Mouse (Mus musculus) kidney, adult 18-20 months (tissue): Measurements from ENCODE around the gene Zbtb8os.
A peak's percentile ranks its signal among the peaks of the same experiment; 100 is the strongest.
"Not testable (repeated sequence)": the region's sequence is repeated elsewhere in the genome, so short reads cannot be mapped to it uniquely, and the experiment has no call there.

Experiments used
- DNase-seq: peaks from one replicate; pipeline ENCODE4 v3.0.0; 2021

Gene Zbtb8os

GRCm38 (mm10) chr4:129334677-129335215 lies 749 bp upstream of the Zbtb8os start:
- DNase-seq = no peak

GRCm38 (mm10) chr4:129336291-129336690 lies 796 bp downstream of the Zbtb8os start:
- DNase-seq = no peak

DNA sequence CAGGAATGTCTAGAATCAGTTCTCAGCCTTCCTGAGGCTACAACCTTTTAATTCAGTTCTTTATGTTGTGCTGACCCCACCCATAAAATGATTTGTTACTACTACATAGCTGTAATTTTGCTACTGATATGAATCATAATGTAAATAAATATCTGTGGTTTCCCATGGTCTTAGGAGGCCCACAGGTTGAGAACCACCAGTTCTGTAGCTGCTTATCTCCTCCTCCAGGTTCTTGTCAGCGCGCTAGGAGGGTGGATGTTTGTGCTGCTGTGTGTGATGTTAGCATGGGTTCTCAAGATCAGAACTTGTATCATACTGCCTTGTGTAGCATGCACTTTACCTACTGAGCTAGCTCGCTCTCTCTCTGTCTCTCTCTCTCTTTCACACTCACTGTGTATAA lies 4.2 kb downstream of the Zbtb8os start:
- DNase-seq = no peak

DNA sequence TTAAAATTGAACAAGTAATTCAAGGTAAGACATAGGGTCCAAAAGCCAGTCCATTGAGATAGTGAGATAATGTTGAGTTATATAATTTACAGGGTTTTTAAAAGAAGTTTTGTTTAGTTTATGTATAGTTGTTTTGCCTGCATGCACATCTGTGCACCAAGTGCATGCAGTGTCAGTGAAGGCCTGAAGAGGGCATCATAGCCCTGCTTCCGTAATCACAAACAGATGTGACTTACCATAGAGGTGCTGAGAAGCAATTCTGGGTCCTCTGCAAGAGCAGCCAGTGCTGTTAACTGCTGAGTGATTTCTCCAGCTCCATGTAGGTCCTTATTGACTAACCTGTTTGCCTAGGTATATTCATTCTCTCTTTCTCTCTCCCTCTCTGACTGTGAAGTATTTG lies 6.4 kb downstream of the Zbtb8os start:
- DNase-seq = no peak

- DNase-seq = no peak
Measured at GRCm38 (mm10) chr4:129342705-129343104, 7.2 kb downstream of the Zbtb8os start.

DNA sequence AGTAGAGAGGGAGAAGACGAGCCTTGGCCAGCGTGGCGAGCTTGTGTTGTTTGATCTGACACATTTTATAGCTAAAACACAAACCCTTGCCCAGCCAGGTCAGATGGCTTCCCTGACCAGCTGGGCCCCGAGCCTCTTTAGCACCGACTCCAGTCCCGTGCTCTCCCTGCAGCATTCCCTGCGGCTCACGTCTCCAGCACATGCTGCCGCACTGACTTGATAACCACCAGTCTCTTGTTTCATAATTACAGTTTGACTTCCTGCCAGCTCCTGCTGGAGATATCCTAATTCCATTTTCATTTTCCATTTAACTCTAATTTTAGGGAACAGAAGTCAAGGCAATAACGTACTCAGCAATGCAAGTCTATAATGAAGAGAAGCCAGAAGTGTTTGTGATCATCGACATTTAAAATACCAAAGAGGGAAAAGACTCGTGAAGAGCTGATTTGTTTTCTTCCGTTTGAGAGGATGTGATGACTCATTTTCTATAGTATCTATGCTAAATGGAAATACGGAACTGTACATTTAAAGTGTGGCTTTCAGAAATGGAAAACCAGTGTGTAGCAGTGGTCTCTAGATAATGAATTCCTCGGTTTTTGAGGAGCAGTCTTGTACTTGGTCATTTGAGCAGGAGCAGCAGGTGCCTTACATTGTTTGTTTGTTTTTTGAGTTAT lies 11.1 kb downstream of the Zbtb8os start:
- DNase-seq = no peak

- peak; percentile 81 for DNase-seq
Measured at GRCm38 (mm10) chr4:129350644-129351043, 15.1 kb downstream of the Zbtb8os start.

GRCm38 (mm10) chr4:129351111-129351510 lies 15.6 kb downstream of the Zbtb8os start:
- no peak for DNase-seq

DNA sequence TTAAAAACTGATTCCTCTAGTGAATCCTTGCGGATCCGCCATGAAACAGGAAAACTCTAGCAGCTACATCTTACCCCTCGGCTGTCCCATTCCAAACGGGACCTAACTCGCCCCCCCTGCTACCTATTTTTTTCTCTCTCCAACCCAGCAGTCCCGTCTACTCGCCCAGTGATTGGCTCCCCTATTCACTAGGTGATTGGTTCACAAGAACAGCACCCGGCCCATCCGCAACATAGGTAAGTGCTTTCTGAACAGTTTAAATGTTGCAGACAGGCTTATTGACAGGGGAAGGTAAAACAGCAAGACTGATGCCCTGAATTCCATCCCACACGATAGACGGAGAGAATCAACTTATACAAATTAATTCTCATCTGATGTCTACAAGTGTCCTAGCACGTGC lies 17.7 kb downstream of the Zbtb8os start:
- no peak for DNase-seq

DNA sequence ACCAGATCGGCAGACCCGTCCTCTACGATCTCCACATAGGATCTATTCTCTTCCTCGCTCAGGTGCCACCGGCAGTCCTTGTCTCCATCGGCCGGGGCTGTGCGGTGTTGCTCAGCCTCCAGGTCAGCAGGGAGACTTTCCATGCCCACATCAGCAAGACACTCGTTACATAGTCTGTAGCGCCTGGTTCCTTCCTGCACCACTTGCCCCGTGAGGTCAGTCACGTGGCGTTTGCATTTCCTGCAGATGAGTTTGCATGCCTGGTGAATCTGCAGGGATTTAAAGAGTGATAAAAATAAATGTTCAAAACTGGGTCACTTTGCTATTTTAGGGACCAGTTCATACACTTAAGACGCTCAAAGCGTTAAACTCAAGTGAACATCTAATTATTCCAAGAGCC lies 18.7 kb downstream of the Zbtb8os start:
- DNase-seq = no peak

DNA sequence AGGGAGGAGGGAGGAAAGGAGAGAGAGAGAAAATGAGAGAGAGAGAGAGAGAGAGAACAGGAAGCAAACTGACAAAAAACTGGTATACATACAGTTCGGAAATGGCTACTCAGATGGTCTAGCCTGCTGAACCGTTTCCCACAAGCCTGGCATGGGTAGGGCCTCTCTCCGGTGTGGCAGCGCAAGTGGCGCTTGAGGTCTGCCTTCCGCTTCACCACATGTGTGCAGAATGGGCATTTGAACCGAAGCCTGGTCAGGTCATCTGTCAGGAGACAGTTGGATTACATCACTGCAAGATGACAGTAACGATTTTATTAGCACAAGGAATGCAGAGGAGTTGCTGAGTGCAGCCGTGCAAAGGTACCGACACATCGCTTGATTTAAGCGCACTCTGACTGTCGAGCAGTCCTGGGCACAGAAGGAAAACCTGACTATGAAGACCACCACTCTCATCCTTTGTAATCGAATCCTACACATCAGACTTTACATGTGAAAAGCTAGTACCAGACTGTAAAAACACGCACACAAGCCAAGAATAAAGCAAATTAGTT lies 22.2 kb downstream of the Zbtb8os start:
- no peak for DNase-seq

DNA sequence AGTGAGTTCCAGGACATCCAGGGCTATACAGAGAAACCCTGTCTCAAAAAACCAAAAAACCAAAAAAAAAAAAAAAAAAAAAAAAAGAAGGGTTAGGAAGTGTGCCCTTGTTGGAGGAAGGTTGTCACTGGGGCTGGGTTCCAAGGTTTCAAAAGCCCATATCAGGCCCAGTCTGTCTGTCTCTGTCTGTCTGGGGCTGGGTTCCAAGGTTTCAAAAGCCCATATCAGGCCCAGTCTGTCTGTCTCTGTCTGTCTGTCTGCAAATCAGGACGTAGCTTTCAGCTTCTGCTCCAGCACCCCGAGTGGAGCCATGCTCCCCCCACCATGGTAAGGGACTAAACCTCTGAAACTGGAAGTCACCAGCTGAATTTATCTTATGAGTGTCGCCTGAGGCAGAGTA lies 26.7 kb downstream of the Zbtb8os start:
- DNase-seq = not testable (repeated sequence)

DNA sequence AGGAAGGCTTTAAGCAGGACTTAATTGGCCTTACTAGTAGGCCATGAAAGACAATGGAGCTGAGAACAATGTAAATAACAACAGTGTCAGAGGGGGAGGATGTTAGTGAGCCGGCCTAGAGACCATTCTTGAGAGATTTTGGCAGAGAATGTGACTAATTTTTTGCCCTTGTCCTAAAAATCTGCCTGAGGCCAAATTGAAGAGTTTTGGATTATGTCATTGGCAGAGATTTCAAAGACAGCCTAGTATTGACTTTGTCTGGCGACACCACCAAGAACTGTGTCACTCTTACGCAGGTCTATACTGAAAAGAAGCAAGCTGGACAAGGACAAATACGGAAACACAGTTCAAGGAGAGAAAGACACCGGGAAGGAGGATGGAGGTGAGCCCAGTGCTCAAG lies 27.3 kb downstream of the Zbtb8os start:
- no peak for DNase-seq

DNA sequence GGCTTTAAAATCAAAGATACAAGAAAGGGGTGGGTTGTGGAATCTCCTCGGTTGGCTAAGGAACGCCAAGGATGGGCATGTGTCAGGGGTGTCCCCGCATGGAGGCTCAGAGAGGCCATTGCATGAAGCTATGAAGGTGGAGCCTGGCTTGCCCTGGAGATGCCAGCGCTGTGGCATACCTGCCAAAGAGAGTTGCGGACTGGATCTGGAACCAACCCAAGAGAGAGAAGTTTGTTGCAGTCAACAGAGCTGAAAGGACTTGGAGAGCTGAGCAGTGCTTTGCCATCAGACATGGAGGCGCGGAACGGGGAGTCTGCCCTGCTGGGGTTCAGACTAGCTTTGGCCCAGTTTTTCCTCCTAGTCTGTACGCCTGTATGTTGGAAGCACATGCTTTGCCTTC lies 28.0 kb downstream of the Zbtb8os start:
- DNase-seq = no peak

DNA sequence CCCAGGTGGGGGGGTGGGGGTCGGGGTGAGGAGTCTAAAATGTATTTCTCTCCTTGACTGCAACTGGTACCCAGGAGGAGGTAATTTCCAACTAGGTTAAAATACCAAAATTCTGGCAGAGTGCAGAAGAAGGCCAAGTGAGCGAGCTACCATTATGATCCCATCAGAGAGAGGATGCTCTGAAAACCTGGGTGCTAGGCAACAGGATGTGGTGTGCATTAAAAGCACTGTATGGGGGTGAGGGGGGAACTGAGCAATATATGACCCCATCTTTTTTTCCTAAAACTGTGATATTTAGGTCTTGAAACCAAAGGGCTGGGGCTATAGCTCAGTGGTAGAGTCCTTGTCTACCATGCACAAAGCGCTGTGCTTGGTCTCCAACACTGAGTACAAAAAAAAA lies 28.9 kb downstream of the Zbtb8os start:
- no peak for DNase-seq

DNA sequence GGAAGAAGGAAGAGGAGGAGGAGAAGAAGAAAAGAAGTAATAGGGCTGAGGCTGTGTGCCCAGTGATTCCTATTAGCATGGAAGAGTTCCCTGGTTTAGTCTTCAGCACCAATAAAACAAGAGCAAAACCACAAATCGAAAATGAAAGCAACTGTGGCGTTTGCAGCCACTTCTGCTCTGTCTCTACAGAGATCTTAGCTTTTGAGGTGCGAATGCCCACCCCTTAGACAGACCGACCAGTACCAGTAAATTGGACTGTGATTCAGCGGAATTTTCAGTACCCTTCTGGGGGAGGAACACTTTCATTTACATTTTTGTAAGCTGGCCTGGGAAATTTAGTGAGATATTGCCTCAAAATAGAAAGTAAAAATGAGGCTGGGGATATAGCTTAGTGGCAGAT lies 29.7 kb downstream of the Zbtb8os start:
- DNase-seq = no peak

DNA sequence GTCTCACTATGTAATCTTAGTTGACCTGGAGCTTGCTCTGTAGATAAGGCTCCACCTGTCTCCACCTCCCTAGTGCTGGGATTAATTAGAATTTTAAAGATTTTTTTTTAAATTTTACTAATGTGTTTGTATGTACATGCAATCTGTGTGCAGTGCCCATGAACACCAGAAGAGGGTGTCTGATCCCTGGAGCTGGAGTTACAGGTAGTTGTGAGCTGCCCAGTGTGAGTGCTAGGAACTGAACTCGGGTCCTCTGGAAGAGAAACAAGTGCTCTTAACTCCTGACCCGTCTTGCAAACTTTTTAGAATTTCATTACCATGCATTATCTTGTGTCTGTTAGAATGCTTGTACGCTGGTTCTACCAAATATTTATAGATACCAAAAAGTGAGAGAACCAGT lies 35.9 kb downstream of the Zbtb8os start:
- DNase-seq = no peak

DNA sequence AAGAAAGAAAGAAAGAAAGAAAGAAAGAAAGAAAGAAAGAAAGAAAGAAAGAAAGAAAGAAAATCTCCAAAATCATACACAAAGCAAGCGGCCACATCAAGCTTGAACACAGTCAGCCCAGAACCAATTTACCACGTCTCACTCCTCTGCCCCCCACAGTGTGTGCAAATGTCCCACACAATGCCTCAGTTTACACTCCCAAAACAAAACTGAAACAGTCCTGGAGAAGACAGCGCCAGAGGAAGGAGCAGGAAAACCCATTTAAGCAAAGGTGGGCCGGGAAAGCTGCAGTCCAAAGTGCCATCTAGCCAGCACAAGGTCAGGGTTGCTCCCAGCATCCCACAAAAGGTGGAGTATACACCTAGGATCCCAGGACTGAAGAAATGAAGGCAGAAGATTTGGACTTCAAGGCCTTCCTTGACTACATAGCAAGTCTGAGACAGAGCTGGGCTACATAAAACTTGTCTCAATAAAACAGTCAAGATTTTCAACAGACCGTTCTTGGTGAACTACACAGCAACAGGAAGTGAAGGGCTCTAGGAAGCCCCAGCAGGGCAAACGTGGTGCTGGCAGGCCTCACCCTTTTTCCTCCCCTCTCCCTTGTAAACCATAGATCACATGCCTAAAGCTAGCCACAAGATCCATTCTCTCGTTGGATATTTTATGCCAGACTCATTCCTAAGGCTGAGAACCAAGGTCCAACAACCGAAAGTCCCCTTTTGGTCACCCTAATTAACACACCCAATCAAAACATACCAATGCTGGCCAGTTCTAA lies 37.9 kb downstream of the Zbtb8os start:
- no peak for DNase-seq

- DNase-seq = no peak
Measured at GRCm38 (mm10) chr4:129374219-129374755, 38.8 kb downstream of the Zbtb8os start.

DNA sequence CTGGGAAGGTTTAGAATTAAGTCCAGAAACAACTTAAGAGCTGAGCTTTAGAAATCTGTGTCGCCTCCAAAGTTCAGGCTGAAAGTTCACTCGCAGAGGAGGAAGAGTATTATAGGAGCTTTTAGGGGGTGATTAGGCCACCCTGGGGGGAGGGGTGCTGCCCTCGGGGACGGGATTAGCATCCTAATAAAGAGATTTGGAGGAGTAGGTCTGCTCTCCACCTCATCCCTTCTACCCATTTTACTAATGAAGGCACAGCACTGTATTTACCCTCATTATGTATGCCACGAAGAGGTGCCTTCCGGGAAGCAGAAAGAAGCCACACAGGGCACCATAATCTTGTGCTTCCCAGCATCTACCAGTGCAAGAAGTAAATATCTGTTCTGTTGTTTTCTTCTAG lies 39.5 kb downstream of the Zbtb8os start:
- no peak for DNase-seq

- no peak for DNase-seq
Measured at GRCm38 (mm10) chr4:129375821-129376220, 40.3 kb downstream of the Zbtb8os start.

DNA sequence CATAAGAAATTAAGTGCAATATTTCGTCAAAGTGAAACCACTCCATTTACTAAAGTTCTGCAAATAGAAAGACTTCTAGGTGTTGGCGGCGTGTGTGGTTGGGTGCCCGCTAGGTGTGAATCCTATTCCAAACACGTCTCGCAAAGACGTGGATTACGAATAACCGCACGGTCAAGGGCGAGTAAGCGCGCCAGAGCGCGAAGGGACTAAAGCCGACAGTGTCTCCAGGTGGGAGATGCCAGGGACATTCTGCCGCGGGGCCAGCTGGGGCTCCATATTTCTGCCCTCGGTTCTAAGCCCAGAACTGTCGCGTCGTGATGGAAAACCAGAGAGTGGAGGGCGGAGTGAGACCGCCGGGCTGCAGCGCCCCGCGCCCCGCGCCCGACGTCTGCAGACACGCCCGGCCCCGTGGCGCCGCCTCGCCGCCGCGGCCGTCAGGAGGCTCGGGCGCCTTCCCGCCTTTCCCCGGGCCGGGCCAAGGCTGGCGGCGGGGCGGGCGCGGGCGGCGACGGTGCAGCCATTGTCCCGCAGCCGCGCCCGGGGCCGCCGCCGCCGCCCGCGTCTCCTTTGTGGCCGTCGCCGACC lies 41.6 kb downstream of the Zbtb8os start:
- DNase-seq = peak; percentile 67
